Mouse (Mus musculus) erythroblast, embryonic 14.5 days (primary cell): Measurements from ENCODE around the gene Hvcn1. TPM values are rescaled to one million over a fixed set of nuclear protein-coding genes. Genes with fewer than 3 reads are reported as not detected.

Source experiments
- H3K27me3 ChIP-seq: 2 replicates; pipeline ENCODE4 v1.6.1; 2012; ENCODE audit warnings: inconsistent platforms; ENCODE audit not compliant: control insufficient read depth
- H3K36me3 ChIP-seq: 2 replicates; pipeline ENCODE4 v1.6.1; 2012; ENCODE audit warnings: mild to moderate bottlenecking, inconsistent platforms; ENCODE audit not compliant: control insufficient read depth
- H3K4me1 ChIP-seq: 2 replicates; pipeline ENCODE4 v1.6.1; 2012; ENCODE audit warnings: inconsistent platforms; ENCODE audit not compliant: control insufficient read depth
- H3K4me3 ChIP-seq: replicated peaks from 2 replicates; pipeline ENCODE3; 2012; ENCODE audit warnings: moderate library complexity, mild to moderate bottlenecking, inconsistent platforms
- H3K9me3 ChIP-seq: 2 replicates; pipeline ENCODE4 v1.6.1; 2012; ENCODE audit warnings: low read length, inconsistent platforms, mixed read lengths; ENCODE audit not compliant: control insufficient read depth
- GATA1 ChIP-seq: IDR thresholded peaks from 2 replicates; pipeline ENCODE4 v1.6.1; 2012; ENCODE audit warnings: low read length, inconsistent platforms, mixed read lengths
- TAL1 ChIP-seq: IDR thresholded peaks from 3 replicates; pipeline ENCODE4 v1.6.1; 2012; ENCODE audit warnings: low read length, inconsistent platforms, mixed read lengths
- polyA plus RNA-seq: library from polyadenylated mRNA; stranded (reverse); fragments of >175 nt; gene quantifications from 2 replicates; pipeline ENCODE4 v1.2.3, GENCODE M21; 2012

Gene Hvcn1
- polyA plus RNA-seq, 1 experiment: 0.06 TPM

- TF ChIP-seq TAL1 (no peak), GATA1 (no peak)
- Histone ChIP-seq H3K4me1 (peaks cover 50% of the 10 kb centered on the region), H3K4me3 (peak within 1 kb of the TSS; percentile 77), H3K9me3 (no peaks in the 10 kb centered on the region), H3K36me3 (peaks cover 19% of the 10 kb centered on the region), H3K27me3 (peaks cover 32% of the 10 kb centered on the region)
Measured at GRCm38 (mm10) chr5:122284183-122285028, 77.8 kb downstream of the Hvcn1 start, which contains the start of gene Pptc7. Gene Pptc7, plus strand, starts transcription at chr5:122284365.

DNA sequence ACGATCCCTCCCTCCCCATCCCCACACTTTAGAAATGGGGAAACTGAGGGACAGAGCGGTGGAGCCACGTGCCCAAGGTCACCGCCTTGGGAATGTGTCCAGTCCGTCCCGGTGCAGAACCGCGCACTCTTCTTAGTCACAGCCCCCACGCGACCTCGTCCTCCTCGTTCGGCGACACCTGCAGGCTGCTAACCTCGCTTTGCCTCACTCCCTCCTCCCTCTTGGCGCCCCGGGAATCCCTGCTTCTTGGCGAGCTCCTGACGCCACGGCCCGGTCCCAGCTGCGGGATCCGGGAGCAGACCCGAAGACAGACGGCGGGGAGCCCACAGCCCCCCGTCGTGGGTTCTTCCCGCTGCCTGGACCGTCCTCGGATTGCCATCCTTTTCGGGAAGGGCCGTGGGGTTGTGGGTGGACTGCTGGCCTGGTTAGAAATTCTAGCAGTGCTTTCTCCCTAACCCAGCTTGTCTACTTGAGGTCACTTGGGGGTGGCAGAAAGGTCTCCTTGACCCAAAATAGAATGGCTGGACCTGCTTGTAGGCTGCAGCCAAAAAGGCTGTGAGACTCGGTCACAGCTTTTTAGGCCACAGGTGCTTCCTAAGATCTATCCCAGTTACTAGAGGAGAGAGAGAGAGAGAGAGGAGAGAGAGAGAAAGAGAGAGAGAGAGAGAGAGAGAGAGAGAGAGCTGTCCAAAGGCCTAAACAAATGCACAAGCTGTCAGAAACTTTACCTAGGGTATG is 78.6 kb downstream of the Hvcn1 start:
- Histone ChIP-seq H3K36me3 (peaks cover 27% of the 10 kb centered on the region), H3K9me3 (no peaks in the 10 kb centered on the region), H3K4me3 (peak overlapping the region; percentile 77), H3K27me3 (peaks cover 24% of the 10 kb centered on the region), H3K4me1 (peaks cover 53% of the 10 kb centered on the region)
- TF ChIP-seq GATA1: no peak

DNA sequence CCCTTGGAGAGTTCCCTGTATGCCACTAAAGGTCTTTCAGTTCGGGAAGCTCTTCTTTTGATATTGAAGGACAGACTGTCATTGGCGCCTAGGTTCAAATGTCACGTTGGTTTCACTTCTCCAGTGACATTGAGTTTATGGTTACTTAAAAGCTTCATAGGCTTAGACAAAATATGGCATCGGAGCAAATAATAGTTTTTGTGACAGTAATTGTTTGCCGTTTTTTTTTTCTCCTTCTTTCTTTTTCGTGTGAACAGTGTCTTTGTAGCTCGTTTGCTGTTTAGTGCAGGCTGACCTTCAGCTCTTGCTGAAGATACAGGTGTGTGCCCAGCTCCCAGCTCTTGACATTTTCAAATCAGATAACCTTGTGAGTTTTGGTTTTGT is 79.2 kb downstream of the Hvcn1 start:
- Histone ChIP-seq H3K4me1 (peaks cover 56% of the 10 kb centered on the region), H3K27me3 (peaks cover 18% of the 10 kb centered on the region)

GRCm38 (mm10) chr5:122286191-122286590 is 79.6 kb downstream of the Hvcn1 start:
- H3K4me1 ChIP-seq: peaks cover 61% of the 10 kb centered on the region
- H3K4me3 ChIP-seq: peak overlapping the region; percentile 77
- no peak for TF ChIP-seq GATA1
- TF ChIP-seq TAL1: no peak
- H3K27me3 ChIP-seq: peaks cover 14% of the 10 kb centered on the region
- H3K9me3 ChIP-seq: no peaks in the 10 kb centered on the region
- H3K36me3 ChIP-seq: peaks cover 30% of the 10 kb centered on the region

More for the DNA sequence above, 79.2 kb downstream of the Hvcn1 start:
- H3K9me3 ChIP-seq: no peaks in the 10 kb centered on the region
- H3K36me3 ChIP-seq: peaks cover 30% of the 10 kb centered on the region
- no peak for TF ChIP-seq GATA1
- TF ChIP-seq TAL1: no peak
- peak overlapping the region; percentile 77 for H3K4me3 ChIP-seq

DNA sequence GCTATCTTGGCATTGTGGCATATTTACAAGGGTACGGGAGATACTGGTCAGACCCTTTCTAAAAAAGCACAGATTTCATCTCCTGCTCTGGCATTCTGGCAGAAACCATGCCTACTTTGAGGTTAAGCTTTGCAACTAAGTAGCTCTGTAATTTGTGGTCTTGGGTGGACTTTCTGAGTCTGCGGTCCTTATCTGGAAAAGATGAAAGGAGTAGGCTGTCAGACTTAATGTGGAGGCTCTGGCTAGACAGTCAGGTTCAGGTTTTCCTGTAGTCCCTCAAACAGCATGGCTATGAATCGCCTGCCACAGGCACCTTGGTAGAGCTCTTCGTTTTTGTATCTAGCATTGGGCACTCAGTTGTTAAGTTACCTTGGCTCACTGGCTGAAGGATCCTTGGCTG is 80.4 kb downstream of the Hvcn1 start:
- Histone ChIP-seq H3K36me3 (peaks cover 30% of the 10 kb centered on the region), H3K9me3 (no peaks in the 10 kb centered on the region), H3K4me3 (no peak overlapping the region), H3K4me1 (peaks cover 69% of the 10 kb centered on the region), H3K27me3 (peaks cover 6% of the 10 kb centered on the region)
- TF ChIP-seq TAL1: no peak
- no peak for TF ChIP-seq GATA1

DNA sequence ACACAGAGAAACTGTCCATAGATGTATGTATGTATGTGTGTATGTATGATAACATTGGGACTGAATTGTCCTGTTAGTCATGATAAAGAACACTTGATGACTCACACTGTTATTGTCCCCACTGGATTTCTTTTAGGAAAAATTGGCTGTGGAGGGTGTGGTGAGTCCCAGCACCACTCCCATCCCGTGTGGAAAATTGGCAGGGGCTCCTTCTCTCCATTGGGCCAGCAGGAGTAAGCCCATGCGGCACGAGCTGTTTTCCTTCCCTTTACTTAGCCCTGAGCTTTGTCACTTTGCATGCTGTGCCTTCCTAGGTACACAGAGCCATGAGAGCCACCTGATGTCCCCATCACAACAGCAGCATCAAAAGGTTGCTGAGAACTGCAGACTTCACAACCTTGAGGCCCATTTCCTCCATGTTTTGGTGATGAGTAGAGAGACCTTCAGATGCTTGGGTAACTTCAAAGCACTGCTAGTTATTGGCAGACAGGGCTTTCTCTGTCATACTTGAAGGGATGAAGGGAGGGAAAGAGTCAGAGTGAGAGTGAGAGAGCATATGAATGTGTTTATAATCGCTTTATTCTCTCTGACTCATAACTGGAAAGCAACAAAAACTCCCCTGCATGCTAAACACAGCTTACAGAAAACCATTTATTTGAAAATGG is 81.7 kb downstream of the Hvcn1 start:
- no peak overlapping the region for H3K4me3 ChIP-seq
- no peaks in the 10 kb centered on the region for H3K9me3 ChIP-seq
- H3K27me3 ChIP-seq: no peaks in the 10 kb centered on the region
- H3K4me1 ChIP-seq: peaks cover 76% of the 10 kb centered on the region
- TF ChIP-seq TAL1 (no peak), GATA1 (no peak)
- H3K36me3 ChIP-seq: peaks cover 38% of the 10 kb centered on the region

- TF ChIP-seq TAL1 (no peak), GATA1 (no peak)
- Histone ChIP-seq H3K4me1 (peaks cover 65% of the 10 kb centered on the region), H3K9me3 (no peaks in the 10 kb centered on the region), H3K27me3 (no peaks in the 10 kb centered on the region), H3K36me3 (peaks cover 54% of the 10 kb centered on the region), H3K4me3 (peak overlapping the region; percentile 39)
Measured at GRCm38 (mm10) chr5:122291149-122291548, 84.5 kb downstream of the Hvcn1 start.

Other genes starting within 250 kb of the Hvcn1 start
- 0.05 TPM in 1 of 2 replicates, not detected in the other for gene Cux2, start 156.7 kb upstream of the Hvcn1 start, polyA plus RNA-seq
- not detected in 2 replicates for gene Myl2, start 105.9 kb upstream of the Hvcn1 start, polyA plus RNA-seq
- gene Ccdc63, start 66.0 kb upstream of the Hvcn1 start, polyA plus RNA-seq: not detected in 2 replicates
- 12.7 and 13.8 TPM in 2 replicates for gene Ppp1cc, start 48.5 kb upstream of the Hvcn1 start, polyA plus RNA-seq
- gene Tctn1, start 57.7 kb downstream of the Hvcn1 start, polyA plus RNA-seq: 0.14 and 0.23 TPM in 2 replicates
- gene Pptc7, start 77.6 kb downstream of the Hvcn1 start, polyA plus RNA-seq: 0.08 and 0.12 TPM in 2 replicates
- gene Rad9b, start 147.4 kb downstream of the Hvcn1 start, polyA plus RNA-seq: 0.04 TPM in 1 of 2 replicates, not detected in the other
- 0.94 and 1.1 TPM in 2 replicates for gene Vps29, start 147.6 kb downstream of the Hvcn1 start, polyA plus RNA-seq
- gene Gpn3, start 165.1 kb downstream of the Hvcn1 start, polyA plus RNA-seq: 3.3 and 5.1 TPM in 2 replicates
- 3.0 and 3.2 TPM in 2 replicates for gene Fam216a, start 165.6 kb downstream of the Hvcn1 start, polyA plus RNA-seq
- gene Arpc3, start 185.1 kb downstream of the Hvcn1 start, polyA plus RNA-seq: 3.9 and 4.1 TPM in 2 replicates
- 1.8 and 2.1 TPM in 2 replicates for gene Anapc7, start 214.9 kb downstream of the Hvcn1 start, polyA plus RNA-seq